Mouse (Mus musculus) layer of hippocampus, postnatal 10 days (tissue): ENCODE measurements around the gene Cxcr6. TPM values are rescaled to one million over a fixed set of nuclear protein-coding genes. Genes with fewer than 3 reads are reported as not detected.

Experiments
- DNase-seq, 2 experiments: peaks; one replicate each; pipeline ENCODE4 v3.0.0; 2021; ENCODE audit warnings: low spot score in 2 of 2
- total RNA-seq, 2 experiments: library from RNA; stranded (reverse); gene quantifications; 2 replicates each; pipeline ENCODE4 v1.2.3; 2021

The Cxcr6 gene
- total RNA-seq, 2 experiments from 2014 or later: not detected

DNA sequence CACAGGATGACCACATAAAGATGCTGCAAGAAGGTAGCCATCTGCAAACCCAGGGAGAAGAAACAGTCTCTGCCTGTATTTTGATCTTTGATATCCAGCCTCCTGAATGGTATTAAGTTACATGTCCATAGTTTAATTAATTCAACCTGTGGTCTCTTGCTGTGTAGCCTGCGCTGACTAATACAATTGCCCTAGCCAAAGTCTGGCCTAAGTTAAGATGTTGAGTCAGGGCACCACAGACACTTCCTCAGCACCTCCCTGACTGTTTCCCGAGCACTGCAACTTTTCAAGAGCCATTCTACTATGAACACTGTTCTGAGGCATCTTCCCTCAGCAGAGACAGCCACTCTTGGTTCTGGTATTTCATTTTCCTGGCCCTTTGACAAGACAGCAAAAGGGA, 12.3 kb downstream of the Cxcr6 start:
- DNase-seq: no peak

DNA sequence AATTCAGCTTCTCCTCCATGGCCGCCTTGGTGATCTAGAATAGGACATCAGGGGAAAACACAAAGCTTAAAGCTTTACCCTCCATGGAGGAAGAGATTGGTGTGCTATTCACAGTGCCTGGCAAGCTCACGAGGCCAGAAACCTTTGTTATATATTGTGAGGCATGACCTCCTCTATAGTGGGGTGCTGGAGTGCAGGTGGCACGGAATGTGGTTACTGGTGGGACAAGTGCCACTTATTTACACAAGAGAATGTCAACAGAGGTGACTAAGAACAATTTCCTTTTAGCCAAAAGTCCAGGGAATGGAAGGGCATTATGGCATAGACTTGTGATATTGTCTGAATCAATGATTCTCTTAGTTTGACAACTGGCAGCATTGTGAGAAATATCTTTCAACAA, 20.4 kb downstream of the Cxcr6 start:
- no peak for DNase-seq

GRCm38 (mm10) chr9:123828916-123829315, 22.6 kb downstream of the Cxcr6 start:
- DNase-seq: no peak

DNA sequence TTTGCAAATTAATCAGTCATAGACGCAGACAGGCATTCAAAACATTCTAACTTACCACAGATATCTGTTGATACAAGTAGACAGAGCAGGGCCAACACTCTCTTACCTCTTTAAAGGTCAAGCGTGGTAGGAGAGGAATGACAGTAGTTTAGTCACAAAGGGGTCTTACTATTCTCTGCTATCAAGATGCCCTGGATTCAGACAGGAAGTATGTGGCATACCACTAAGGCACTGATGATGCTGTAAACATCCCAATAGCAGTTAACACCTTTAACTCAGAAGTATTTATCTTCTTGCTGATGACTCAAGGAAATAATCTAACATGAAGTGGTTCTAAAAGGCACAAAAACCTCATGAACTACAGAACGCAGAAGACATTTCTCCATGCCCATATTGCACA, 29.6 kb downstream of the Cxcr6 start:
- DNase-seq: no peak

GRCm38 (mm10) chr9:123840243-123840642, 34.0 kb downstream of the Cxcr6 start:
- no peak for DNase-seq

- no peak for DNase-seq
These were observed 38.2 kb downstream of the Cxcr6 start for GRCm38 (mm10) chr9:123844468-123844867.

GRCm38 (mm10) chr9:123845120-123845519, 38.8 kb downstream of the Cxcr6 start:
- DNase-seq: no peak

GRCm38 (mm10) chr9:123846490-123846889, 40.2 kb downstream of the Cxcr6 start:
- no peak for DNase-seq

DNA sequence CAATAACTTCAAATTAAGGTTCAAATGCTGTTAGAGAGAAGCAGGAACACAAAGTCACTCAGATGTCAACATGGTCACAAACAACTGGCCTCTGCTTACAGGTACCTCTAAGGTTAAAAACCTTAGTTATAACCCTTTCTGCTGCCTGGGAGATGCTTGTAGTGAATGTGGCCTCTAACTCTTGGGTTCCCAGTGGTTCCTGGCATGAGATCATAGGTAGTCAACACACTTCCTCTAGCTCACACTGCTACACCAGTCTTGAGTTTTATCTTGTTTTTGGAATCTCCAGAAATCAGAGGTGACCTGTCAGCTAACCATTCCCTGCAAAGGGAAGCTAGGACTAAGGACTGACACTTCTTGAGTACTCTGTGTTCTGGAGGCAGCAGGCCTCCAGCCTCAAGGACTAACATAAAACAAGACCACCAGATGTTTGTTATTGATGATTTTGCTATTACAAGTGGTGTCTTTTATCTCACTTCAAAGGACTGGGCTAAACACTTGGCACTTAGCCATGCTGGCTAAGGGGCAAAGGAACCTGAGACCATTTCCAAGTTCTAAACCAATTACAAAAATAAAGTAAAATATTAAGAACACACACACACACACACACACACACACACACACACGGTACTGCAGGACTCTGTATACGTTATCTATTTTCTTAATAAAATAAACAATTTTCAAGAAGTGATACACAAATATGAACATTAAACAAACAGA, 43.9 kb downstream of the Cxcr6 start:
- peak in 1 of 2 experiments; percentile 16 for DNase-seq

DNA sequence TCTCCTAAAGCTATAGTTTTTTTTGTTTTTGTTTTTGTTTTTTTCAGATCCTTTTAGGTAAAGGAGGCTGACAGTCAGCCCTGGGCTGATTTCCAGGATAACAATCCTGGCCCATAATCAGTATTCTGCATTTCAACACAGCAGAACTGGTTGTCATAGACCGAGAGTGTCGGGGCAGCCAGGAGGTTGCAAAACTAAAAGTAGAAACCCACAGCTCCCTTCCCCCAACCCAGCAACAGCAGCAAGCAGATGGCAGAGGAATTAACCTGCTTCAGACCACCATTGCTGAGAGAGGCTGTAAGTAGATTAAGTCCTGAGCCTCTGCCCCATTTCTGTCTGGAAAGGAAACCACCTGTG, 44.4 kb downstream of the Cxcr6 start:
- DNase-seq: peak; percentile 23 to 38

GRCm38 (mm10) chr9:123851062-123851712, 44.9 kb downstream of the Cxcr6 start:
- no peak for DNase-seq

GRCm38 (mm10) chr9:123851713-123852448, 45.6 kb downstream of the Cxcr6 start, which contains the start of gene Fyco1:
TSS of gene Fyco1 (minus strand) at chr9:123851899.
- DNase-seq: peak; percentile 93 to 95

GRCm38 (mm10) chr9:123852449-123853390, 46.4 kb downstream of the Cxcr6 start:
- peak in 1 of 2 experiments; percentile 16 for DNase-seq

DNA sequence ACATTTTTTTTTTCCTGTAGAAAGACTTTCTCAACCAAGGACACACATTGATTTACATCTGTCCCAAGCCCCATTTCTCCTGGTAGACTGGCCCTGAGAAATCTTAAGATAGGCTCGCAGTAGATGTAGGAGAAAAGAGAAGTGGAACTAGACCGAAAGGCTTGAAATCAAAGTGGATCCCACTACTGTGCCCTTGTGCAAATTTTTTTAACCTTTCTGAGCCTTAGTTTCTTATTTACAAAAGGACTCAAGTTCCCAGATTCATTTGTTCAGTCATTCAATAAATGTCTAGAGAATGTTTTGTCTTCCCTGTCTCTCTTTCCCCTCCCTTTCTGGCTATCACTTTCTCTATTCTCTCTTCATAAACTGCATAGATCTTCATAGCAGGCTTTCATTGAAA, 50.6 kb downstream of the Cxcr6 start:
- no peak for DNase-seq

Other genes starting within 250 kb of the Cxcr6 start
- gene Slc6a20b, start 173.9 kb upstream of the Cxcr6 start, total RNA-seq: under 1 TPM; 0.46 to 0.74 TPM
- under 1 TPM in 1 of 2 experiments, not detected in 1; 0.09 TPM for gene Ccr9, start 128.0 kb upstream of the Cxcr6 start, total RNA-seq
- gene Slc6a20a, start 127.6 kb upstream of the Cxcr6 start, total RNA-seq: 10 to 100 TPM; 12.4 to 19.4 TPM
- gene Lztfl1, start 88.8 kb upstream of the Cxcr6 start, total RNA-seq: 10 to 100 TPM; 57.7 to 57.8 TPM
- gene Fyco1, start 45.4 kb downstream of the Cxcr6 start, total RNA-seq: 10 to 100 TPM; 18.6 to 25.1 TPM
- gene Xcr1, start 55.6 kb downstream of the Cxcr6 start, total RNA-seq: not detected
- gene Ccr1, start 162.2 kb downstream of the Cxcr6 start, total RNA-seq: under 1 TPM; 0.65 to 0.85 TPM
- not detected for gene Ccr1l1, start 171.9 kb downstream of the Cxcr6 start, total RNA-seq
- gene Ccr3, start 215.5 kb downstream of the Cxcr6 start, total RNA-seq: not detected